Mouse (Mus musculus) brain, embryonic 14.5 days (tissue): ENCODE measurements at regions not wholly inside any gene's neighbourhood (a gene's known extent, or its start where the extent isn't known, plus 50 kb on each side); places are given as distances from the start of the nearest gene placed in this dataset.

ENCODE experiments used
- CTCF ChIP-seq: fragments of 200-500 bp; IDR thresholded peaks from 2 replicates; pipeline ENCODE4 v1.5.1; 2012; ENCODE audit warnings: inconsistent platforms, mild to moderate bottlenecking, moderate library complexity, borderline replicate concordance; ENCODE audit not compliant: insufficient read depth, insufficient read length; ENCODE audit errors: extremely low read depth
- POLR2A ChIP-seq: fragments of 200-500 bp; IDR thresholded peaks from 2 replicates; pipeline ENCODE4 v1.6.1; 2012; ENCODE audit warnings: mild to moderate bottlenecking, inconsistent platforms, borderline replicate concordance; ENCODE audit not compliant: poor library complexity, insufficient read depth, insufficient read length, severe bottlenecking; ENCODE audit errors: extremely low read depth

- no peak for TF ChIP-seq POLR2A
- TF ChIP-seq CTCF = no peak
Observed at GRCm38 (mm10) chr8:26429751-26430327, 310.5 kb downstream of the Gm45692 start.
